Mouse (Mus musculus) MEL (cell line): ENCODE measurements around the gene Cfdp1. TPM values are rescaled to one million over a fixed set of nuclear protein-coding genes. Genes with fewer than 3 reads are reported as not detected.

Source experiments
- DNase-seq: peaks from one replicate; pipeline ENCODE4 v3.0.0; 2011; ENCODE audit warnings: low read depth, low spot score
- H3K27ac ChIP-seq: 2 replicates; pipeline ENCODE4 v1.5.1; 2012; ENCODE audit warnings: low read depth, mild to moderate bottlenecking, control low read depth, low read length, moderate library complexity; ENCODE audit not compliant: control insufficient read depth
- H3K27me3 ChIP-seq, 2 experiments: fragments of 150-350 bp in 1 of 2; sonication (generic) in 1 of 2; 2 replicates each; pipeline ENCODE4 v1.6.1; 2012; ENCODE audit warnings: low read length in 2 of 2, mild to moderate bottlenecking in 2 of 2, improper control_type of control experiment in 1 of 2, moderate library complexity in 1 of 2; ENCODE audit not compliant: insufficient read depth in 2 of 2, control insufficient read depth in 1 of 2
- H3K36me3 ChIP-seq, 2 experiments: 2 replicates each; pipeline ENCODE4 v1.6.1; 2012 to 2014; ENCODE audit warnings: low read length in 2 of 2, improper control_type of control experiment in 1 of 2, inconsistent platforms in 1 of 2, mild to moderate bottlenecking in 1 of 2; ENCODE audit not compliant: insufficient read depth in 2 of 2, control insufficient read depth in 1 of 2
- H3K4me1 ChIP-seq, 2 experiments: fragments of 150-350 bp in 1 of 2; sonication (generic) in 1 of 2; 2 replicates each; pipeline ENCODE4 v1.6.1; 2012; ENCODE audit warnings: low read length in 2 of 2, improper control_type of control experiment in 1 of 2, mild to moderate bottlenecking in 1 of 2; ENCODE audit not compliant: insufficient read depth in 2 of 2, control insufficient read depth in 1 of 2
- H3K4me3 ChIP-seq, 2 experiments: fragments of 150-350 bp in 1 of 2; sonication (generic) in 1 of 2; 2 replicates each; pipeline ENCODE4 v1.5.1; 2012; ENCODE audit warnings: low read depth in 2 of 2, low read length in 2 of 2, mild to moderate bottlenecking in 2 of 2, moderate library complexity in 2 of 2, control low read depth in 1 of 2, improper control_type of control experiment in 1 of 2; ENCODE audit not compliant: control insufficient read depth in 1 of 2, insufficient read depth in 1 of 2
- H3K79me2 ChIP-seq: 2 replicates; pipeline ENCODE4 v1.6.1; 2012; ENCODE audit warnings: mild to moderate bottlenecking, low read length, moderate library complexity; ENCODE audit not compliant: control insufficient read depth, poor library complexity, insufficient read depth
- H3K9ac ChIP-seq: 2 replicates; pipeline ENCODE4 v1.6.1; 2012; ENCODE audit warnings: low read depth, mild to moderate bottlenecking, control low read depth, low read length, moderate library complexity; ENCODE audit not compliant: control insufficient read depth, poor library complexity, severe bottlenecking
- H3K9me3 ChIP-seq: fragments of 150-350 bp; sonication (generic); replicated peaks from 2 replicates; pipeline ENCODE4 v1.6.1; 2012; ENCODE audit warnings: mild to moderate bottlenecking, low read length, improper control_type of control experiment, moderate library complexity; ENCODE audit not compliant: insufficient read depth
- CHD1 ChIP-seq: IDR thresholded peaks from 2 replicates; pipeline ENCODE4 v1.6.1; 2012; ENCODE audit warnings: low read depth, mild to moderate bottlenecking, inconsistent platforms, low read length, improper control_type of control experiment
- CHD2 ChIP-seq: IDR thresholded peaks from 2 replicates; pipeline ENCODE4 v1.6.1; 2011; ENCODE audit warnings: low read length, improper control_type of control experiment
- CTCF ChIP-seq, 3 experiments: IDR thresholded peaks in 2 of 3; conservative IDR thresholded peaks in 1 of 3; 2 replicates each; pipeline ENCODE4 v1.5.1; 2011 to 2012; ENCODE audit warnings: low read length in 3 of 3, low read depth in 2 of 3, mild to moderate bottlenecking in 2 of 3, improper control_type of control experiment in 1 of 3, inconsistent platforms in 1 of 3, mixed read lengths in 1 of 3, moderate library complexity in 1 of 3; ENCODE audit not compliant: control insufficient read depth in 1 of 3, insufficient read depth in 1 of 3, poor library complexity in 1 of 3, severe bottlenecking in 1 of 3
- E2F4 ChIP-seq: IDR thresholded peaks from 2 replicates; pipeline ENCODE4 v1.6.1; 2011; ENCODE audit warnings: low read depth, low read length, improper control_type of control experiment, borderline replicate concordance
- GABPA ChIP-seq: IDR thresholded peaks from 2 replicates; pipeline ENCODE4 v1.6.1; 2012; ENCODE audit warnings: low read depth, mild to moderate bottlenecking, inconsistent platforms, low read length, improper control_type of control experiment, moderate library complexity
- GATA1 ChIP-seq: IDR thresholded peaks from 2 replicates; pipeline ENCODE4 v1.6.1; 2011; ENCODE audit warnings: low read depth, low read length, improper control_type of control experiment
- HCFC1 ChIP-seq: IDR thresholded peaks from 2 replicates; pipeline ENCODE4 v1.6.1; 2012; ENCODE audit warnings: low read depth, mild to moderate bottlenecking, inconsistent platforms, low read length, improper control_type of control experiment, moderate library complexity
- JUND ChIP-seq: IDR thresholded peaks from 2 replicates; pipeline ENCODE4 v1.6.1; 2011; ENCODE audit warnings: low read depth, mild to moderate bottlenecking, improper control_type of control experiment, low read length
- MEF2A ChIP-seq: IDR thresholded peaks from 2 replicates; pipeline ENCODE4 v1.6.1; 2014; ENCODE audit warnings: low read depth, mild to moderate bottlenecking, inconsistent platforms, low read length, improper control_type of control experiment; ENCODE audit not compliant: poor library complexity, insufficient replicate concordance, severe bottlenecking; ENCODE audit errors: extremely low read depth
- MXI1 ChIP-seq: IDR thresholded peaks from 2 replicates; pipeline ENCODE4 v1.6.1; 2011; ENCODE audit warnings: mild to moderate bottlenecking, low read depth, low read length, improper control_type of control experiment
- MYB ChIP-seq: IDR thresholded peaks from 2 replicates; pipeline ENCODE4 v1.6.1; 2011; ENCODE audit warnings: mild to moderate bottlenecking, low read depth, low read length, improper control_type of control experiment
- NELFE ChIP-seq: IDR thresholded peaks from 2 replicates; pipeline ENCODE4 v1.6.1; 2011; ENCODE audit warnings: low read depth, low read length, improper control_type of control experiment
- NRF1 ChIP-seq: IDR thresholded peaks from 2 replicates; pipeline ENCODE4 v1.6.1; 2014; ENCODE audit warnings: low read depth, mild to moderate bottlenecking, inconsistent platforms, low read length, improper control_type of control experiment, moderate library complexity; ENCODE audit not compliant: poor library complexity, insufficient read depth, severe bottlenecking
- POLR2A ChIP-seq, 2 experiments: IDR thresholded peaks; 2 replicates each; pipeline ENCODE4 v1.6.1; 2011 to 2012; ENCODE audit warnings: low read length in 2 of 2, mild to moderate bottlenecking in 2 of 2, control low read depth in 1 of 2, improper control_type of control experiment in 1 of 2, low read depth in 1 of 2, moderate library complexity in 1 of 2; ENCODE audit not compliant: control insufficient read depth in 1 of 2, insufficient read depth in 1 of 2, poor library complexity in 1 of 2
- POLR2AphosphoS2 ChIP-seq: IDR thresholded peaks from 2 replicates; pipeline ENCODE4 v1.6.1; 2011; ENCODE audit warnings: low read length, improper control_type of control experiment
- RAD21 ChIP-seq: IDR thresholded peaks from 2 replicates; pipeline ENCODE4 v1.6.1; 2011; ENCODE audit warnings: mild to moderate bottlenecking, low read depth, low read length, improper control_type of control experiment
- RCOR1 ChIP-seq: IDR thresholded peaks from 2 replicates; pipeline ENCODE4 v1.6.1; 2012; ENCODE audit warnings: low read depth, mild to moderate bottlenecking, inconsistent platforms, low read length, improper control_type of control experiment
- TAL1 ChIP-seq: IDR thresholded peaks from 2 replicates; pipeline ENCODE4 v1.6.1; 2012; ENCODE audit warnings: mild to moderate bottlenecking, inconsistent platforms, low read length, moderate library complexity, mixed read lengths
- TCF12 ChIP-seq: IDR thresholded peaks from 2 replicates; pipeline ENCODE4 v1.6.1; 2014; ENCODE audit warnings: low read depth, mild to moderate bottlenecking, inconsistent platforms, low read length, improper control_type of control experiment, moderate library complexity
- UBTF ChIP-seq: IDR thresholded peaks from 2 replicates; pipeline ENCODE4 v1.6.1; 2012; ENCODE audit warnings: low read depth, mild to moderate bottlenecking, inconsistent platforms, low read length, improper control_type of control experiment, moderate library complexity, borderline replicate concordance; ENCODE audit not compliant: insufficient read depth
- USF1 ChIP-seq: IDR thresholded peaks from 2 replicates; pipeline ENCODE4 v1.6.1; 2014; ENCODE audit warnings: low read depth, mild to moderate bottlenecking, inconsistent platforms, low read length, improper control_type of control experiment, moderate library complexity
- ZC3H11A ChIP-seq: IDR thresholded peaks from 2 replicates; pipeline ENCODE4 v1.6.1; 2012; ENCODE audit warnings: low read depth, mild to moderate bottlenecking, inconsistent platforms, low read length, improper control_type of control experiment
- ZNF384 ChIP-seq: IDR thresholded peaks from 2 replicates; pipeline ENCODE4 v1.6.1; 2012; ENCODE audit warnings: low read depth, mild to moderate bottlenecking, inconsistent platforms, low read length, improper control_type of control experiment
- polyA plus RNA-seq, 2 experiments: library from polyadenylated mRNA; stranded (reverse) in 1 of 2; unstranded in 1 of 2; fragments of >175 nt in 1 of 2; fragments of >200 nt in 1 of 2; gene quantifications; 2 replicates each; pipeline versions ENCODE4 v1.2.1 to v1.2.4; 2012; ENCODE audit warnings: low replicate concordance in 2 of 2, low read depth in 1 of 2; ENCODE audit not compliant: insufficient read length in 2 of 2, insufficient read depth in 1 of 2, missing spikeins in 1 of 2
- total RNA-seq: library from RNA; depleted of rRNA; stranded (reverse); fragments of 300-350 nt; gene quantifications from 2 replicates; pipeline ENCODE4 v1.2.3, GENCODE M21; 2012

The Cfdp1 gene
- total and polyA plus RNA-seq, 3 experiments = 185 to 214 TPM; not detected in 1

DNA sequence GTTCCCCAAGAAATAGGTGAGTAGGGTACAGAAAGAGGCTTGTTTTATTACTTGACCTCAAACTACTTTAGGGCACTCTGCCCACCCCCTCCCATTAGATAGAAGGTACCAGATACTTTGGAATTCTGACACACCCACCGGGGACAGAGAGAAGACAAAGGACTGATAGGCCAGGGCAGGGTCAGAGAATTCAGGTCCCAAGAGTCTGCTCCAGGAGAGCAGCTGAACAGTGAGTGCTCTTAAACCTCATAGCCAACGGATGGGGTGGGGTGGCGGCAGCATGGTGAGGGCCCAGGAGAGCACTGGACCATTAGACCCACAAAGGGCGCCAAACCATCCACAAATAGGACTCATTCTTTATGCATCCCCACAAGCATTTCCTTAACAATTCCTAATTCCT lies 88.5 kb downstream of the Cfdp1 start:
- H3K36me3 ChIP-seq = peaks cover 3 to 5% of the 10 kb centered on the region in 2 experiments; a peak in 2 of 4 replicates
- no peak for DNase-seq
- TF ChIP-seq NELFE (no peak), USF1 (no peak), ZC3H11A (no peak), JUND (no peak), UBTF (no peak), TAL1 (no peak), RAD21 (no peak), RCOR1 (no peak), E2F4 (no peak), GATA1 (no peak), MYB (no peak), HCFC1 (no peak)
- H3K27ac ChIP-seq = no peak overlapping the region
- no peaks in the 10 kb centered on the region for H3K9me3 ChIP-seq
- no peaks in the 10 kb centered on the region for H3K79me2 ChIP-seq
- H3K27me3 ChIP-seq = no peaks in the 10 kb centered on the region
- H3K4me1 ChIP-seq = peaks cover 0 to 3% of the 10 kb centered on the region in 2 experiments; a peak in 1 of 4 replicates
- H3K4me3 ChIP-seq = no peak overlapping the region
- no peak overlapping the region for H3K9ac ChIP-seq

GRCm38 (mm10) chr8:111765096-111765495 lies 89.0 kb downstream of the Cfdp1 start:
- Histone ChIP-seq H3K27me3 (no peaks in the 10 kb centered on the region), H3K9me3 (no peaks in the 10 kb centered on the region), H3K9ac (no peak overlapping the region), H3K4me1 (peaks cover 0 to 3% of the 10 kb centered on the region in 2 experiments; a peak in 1 of 4 replicates), H3K4me3 (no peak overlapping the region), H3K79me2 (no peaks in the 10 kb centered on the region), H3K36me3 (peaks cover 3 to 5% of the 10 kb centered on the region in 2 experiments; a peak in 2 of 4 replicates), H3K27ac (no peak overlapping the region)
- TF ChIP-seq CTCF (IDR thresholded peaks at IDR 0.05 in 2 of 3, conservative IDR thresholded peaks at IDR 0.05 in 1 of 3; ENCODE audit: control insufficient read depth in 1 of 3, insufficient read depth in 1 of 3, low read depth in 2 of 3, low read length in 3 of 3, poor library complexity in 1 of 3, severe bottlenecking in 1 of 3) = no peak
- TF ChIP-seq MXI1 = no peak
- TF ChIP-seq ZNF384 = no peak
- TF ChIP-seq UBTF = no peak
- no peak for TF ChIP-seq GABPA
- no peak for TF ChIP-seq NELFE
- no peak for TF ChIP-seq POLR2A (IDR thresholded peaks at IDR 0.05; ENCODE audit: control insufficient read depth in 1 of 2, insufficient read depth in 1 of 2, low read depth in 1 of 2, low read length in 2 of 2, poor library complexity in 1 of 2)
- no peak for TF ChIP-seq GATA1
- TF ChIP-seq CHD2 = no peak
- no peak for TF ChIP-seq CHD1
- TF ChIP-seq NRF1 = no peak
- no peak for TF ChIP-seq POLR2AphosphoS2
- no peak for TF ChIP-seq TCF12
- TF ChIP-seq JUND = no peak
- no peak for TF ChIP-seq MEF2A
- DNase-seq = no peak
